Mouse (Mus musculus): ENCODE data around the gene Gm49630.
"Not testable (repeated sequence)": the region's sequence is repeated elsewhere in the genome, so short reads cannot be mapped to it uniquely, and the experiment has no call there.

- TF ChIP-seq CHD2 (IDR thresholded peaks at IDR 0.05; ENCODE audit: low read depth, low read length); MAFK (IDR thresholded peaks at IDR 0.05; ENCODE audit: insufficient read depth, low read depth, low read length); HCFC1 (IDR thresholded peaks at IDR 0.05; ENCODE audit: borderline replicate concordance, insufficient read depth, low read length); ZC3H11A (IDR thresholded peaks at IDR 0.05; ENCODE audit: borderline replicate concordance, low read depth, low read length); ZNF384 (IDR thresholded peaks at IDR 0.05; ENCODE audit: low read depth, low read length): not testable (repeated sequence)
Measured at GRCm38 (mm10) chr17:7319789-7320188, 52.0 kb downstream of the Gm49630 start.
